Mouse (Mus musculus) stomach, embryonic 14.5 days (tissue): Measurements from ENCODE around the gene Ndufa4l2. TPM values are rescaled to one million over a fixed set of nuclear protein-coding genes. Genes with fewer than 3 reads are reported as not detected.

Experiments
- ATAC-seq: fragments of 200-750 bp; cut with Nextera tagmentation; 2 replicates; pipeline ENCODE4 v1.8.0; 2017; ENCODE audit warnings: low read depth, moderate TSS enrichment; ENCODE audit not compliant: insufficient number of reproducible peaks, insufficient read depth, low FRiP score
- H3K27ac ChIP-seq: fragments of 300-500 bp; sonication (generic); 2 replicates; pipeline ENCODE4 v1.5.1; 2014; ENCODE audit warnings: mild to moderate bottlenecking, low read length, moderate library complexity, mixed read lengths
- H3K27me3 ChIP-seq: fragments of 300-500 bp; sonication (generic); 2 replicates; pipeline ENCODE4 v1.6.1; 2014; ENCODE audit warnings: low read length, control low read depth, mixed read lengths; ENCODE audit not compliant: control insufficient read depth, insufficient read depth
- H3K36me3 ChIP-seq: fragments of 300-500 bp; sonication (generic); 2 replicates; pipeline ENCODE4 v1.6.1; 2014; ENCODE audit warnings: mild to moderate bottlenecking, control low read depth, low read length, moderate library complexity, mixed read lengths; ENCODE audit not compliant: control insufficient read depth, insufficient read depth
- H3K4me1 ChIP-seq: fragments of 300-500 bp; sonication (generic); 2 replicates; pipeline ENCODE4 v1.6.1; 2014; ENCODE audit warnings: low read length, control low read depth, mixed read lengths; ENCODE audit not compliant: control insufficient read depth, insufficient read depth
- H3K4me2 ChIP-seq: fragments of 300-500 bp; sonication (generic); replicated peaks from 2 replicates; pipeline ENCODE4 v1.6.1; 2014; ENCODE audit warnings: low read depth, low read length, control low read depth
- H3K4me3 ChIP-seq: fragments of 300-500 bp; sonication (generic); 2 replicates; pipeline ENCODE4 v1.5.1; 2014; ENCODE audit warnings: low read depth, low read length, control low read depth
- H3K9ac ChIP-seq: fragments of 300-500 bp; sonication (generic); replicated peaks from 2 replicates; pipeline ENCODE4 v1.6.1; 2014; ENCODE audit warnings: low read depth, mild to moderate bottlenecking, control low read depth, low read length, moderate library complexity, mixed read lengths
- H3K9me3 ChIP-seq: fragments of 300-500 bp; sonication (generic); 2 replicates; pipeline ENCODE4 v1.6.1; 2016; ENCODE audit warnings: low read depth, low read length, control low read depth; ENCODE audit not compliant: control insufficient read depth
- WGBS: fragments of 180-500 bp; shearing (Covaris S2); extraction: QIAGEN DNeasy Blood & Tissue Kit; methylation state at CpG from one replicate; pipeline ENCODE4 v1.1.7; 2014; 5-methylcytosine and 5-hydroxymethylcytosine counted together
- polyA plus RNA-seq: library from polyadenylated mRNA; unstranded; fragments of >200 nt; fragmentation: Nextera tagmentation; extraction: Ambion mirVana; gene quantifications from 2 replicates; pipeline ENCODE4 v1.2.1, GENCODE M21; 2014

Ndufa4l2 gene
- polyA plus RNA-seq, 1 experiment from 2014 or later: 81.3 TPM

DNA sequence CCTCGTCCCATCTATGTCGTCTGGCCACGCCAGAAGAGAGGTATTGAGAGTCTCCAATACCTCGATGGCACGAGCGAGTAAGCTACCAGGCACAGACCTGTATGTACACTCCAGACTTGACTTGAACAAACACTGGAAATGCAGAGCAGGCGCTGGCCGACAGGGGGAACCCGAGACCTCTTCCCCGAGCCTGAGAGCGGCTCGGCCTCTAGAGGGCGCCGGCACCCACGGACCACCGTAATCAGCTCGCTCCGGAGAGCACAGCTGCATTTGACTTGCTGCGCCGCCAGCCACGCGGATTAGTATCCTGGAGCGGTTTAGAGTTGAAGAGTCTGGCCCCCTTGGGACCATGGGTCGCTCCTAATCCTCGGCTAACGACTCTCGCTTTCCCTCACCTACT is 2.0 kb upstream of the Ndufa4l2 start:
- peaks cover 2% of the 10 kb centered on the region; the same call in 1 of the 2 replicates for H3K36me3 ChIP-seq
- under 1% methylated on average over 27 of the region's 27 CpGs for WGBS
- peak overlapping the region; percentile 2; the same call in 1 of the 2 replicates for H3K4me3 ChIP-seq
- H3K4me2 ChIP-seq: peak overlapping the region; percentile 64
- no peak overlapping the region; the same call in 1 of the 2 replicates for H3K27ac ChIP-seq
- H3K4me1 ChIP-seq: peaks cover 30% of the 10 kb centered on the region; the same call in 1 of the 2 replicates
- no peaks in the 10 kb centered on the region for H3K9me3 ChIP-seq
- ATAC-seq: peak; percentile 29; the same call in 1 of the 2 replicates
- H3K9ac ChIP-seq: no peak overlapping the region
- H3K27me3 ChIP-seq: peaks cover 29% of the 10 kb centered on the region

DNA sequence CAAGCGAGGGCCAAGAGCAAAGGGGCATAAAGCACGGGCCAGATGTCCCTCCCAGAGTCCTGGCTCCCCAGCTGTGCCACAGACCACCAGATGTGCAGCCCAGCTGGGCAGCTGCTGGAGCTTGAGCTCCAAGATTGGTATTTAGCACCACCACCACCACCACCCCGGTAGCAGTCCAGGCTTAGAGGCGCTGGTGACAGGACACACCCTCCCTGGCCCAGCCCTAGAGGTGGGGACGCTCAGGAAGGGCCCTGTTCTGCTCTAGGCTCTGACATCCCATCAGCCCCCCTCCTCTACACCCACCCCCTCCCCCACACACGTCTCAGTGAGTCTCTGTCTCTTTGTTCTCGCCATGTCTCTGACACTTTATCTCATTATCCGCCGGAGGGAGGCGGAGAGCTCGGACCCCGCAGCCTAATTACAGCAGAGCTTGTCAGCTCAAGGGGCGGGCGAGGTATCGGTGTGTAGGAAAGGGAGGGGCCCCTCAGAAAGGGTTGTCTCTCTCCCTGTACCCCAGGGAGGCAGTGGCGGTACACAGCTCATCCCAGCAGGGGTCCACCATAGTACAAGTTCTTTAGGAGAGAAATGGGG is 1.2 kb upstream of the Ndufa4l2 start:
- Histone ChIP-seq H3K4me2 (peak overlapping the region; percentile 42), H3K27me3 (peaks cover 29% of the 10 kb centered on the region), H3K4me1 (peaks cover 27% of the 10 kb centered on the region; the same call in 1 of the 2 replicates), H3K4me3 (peak overlapping the region; percentile 2; the same call in 1 of the 2 replicates), H3K9me3 (no peaks in the 10 kb centered on the region), H3K27ac (no peak overlapping the region; the same call in 1 of the 2 replicates), H3K9ac (no peak overlapping the region), H3K36me3 (peaks cover 5% of the 10 kb centered on the region; the same call in 1 of the 2 replicates)
- no peak for ATAC-seq
- WGBS: 0% methylated on average over 16 of the region's 16 CpGs

DNA sequence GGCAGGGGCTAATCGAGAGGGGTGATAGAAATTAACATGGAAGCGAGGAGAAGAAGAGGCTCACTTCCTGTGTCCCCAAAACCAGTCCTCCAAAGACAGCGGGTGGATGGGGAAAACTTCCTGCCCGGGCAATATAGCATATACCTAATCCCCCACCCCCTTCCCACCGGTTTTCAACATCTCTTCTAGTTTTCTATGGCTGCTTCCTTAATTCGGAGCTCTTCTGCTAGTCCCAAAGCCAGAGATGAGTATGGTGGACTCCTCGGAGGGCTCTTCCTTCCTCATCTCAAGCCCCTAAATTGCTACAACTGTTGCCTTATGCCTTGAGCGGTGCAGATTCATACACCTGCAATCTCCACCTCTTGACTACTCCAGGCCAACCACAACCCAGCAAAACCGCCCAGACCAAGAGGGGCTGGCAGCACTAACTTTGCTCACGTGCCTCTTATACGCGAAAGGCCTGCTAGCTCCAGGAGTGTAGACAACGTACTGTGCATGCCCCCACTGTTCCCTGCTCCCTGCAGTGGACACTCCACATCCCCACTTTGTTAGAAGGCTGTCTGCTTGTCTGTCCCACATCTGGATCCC is 562 bp upstream of the Ndufa4l2 start:
- H3K9ac ChIP-seq: no peak overlapping the region
- H3K27ac ChIP-seq: no peak overlapping the region
- H3K4me2 ChIP-seq: 0 out of 2 replicates have a peak overlapping the region, but pooled peaks have one; percentile 18
- WGBS: 22% methylated on average over 13 of the region's 13 CpGs
- H3K36me3 ChIP-seq: peaks cover 11% of the 10 kb centered on the region; the same call in 1 of the 2 replicates
- H3K4me1 ChIP-seq: peaks cover 24% of the 10 kb centered on the region; the same call in 1 of the 2 replicates
- no peak for ATAC-seq
- H3K9me3 ChIP-seq: no peaks in the 10 kb centered on the region
- no peak overlapping the region for H3K4me3 ChIP-seq
- peaks cover 27% of the 10 kb centered on the region for H3K27me3 ChIP-seq

DNA sequence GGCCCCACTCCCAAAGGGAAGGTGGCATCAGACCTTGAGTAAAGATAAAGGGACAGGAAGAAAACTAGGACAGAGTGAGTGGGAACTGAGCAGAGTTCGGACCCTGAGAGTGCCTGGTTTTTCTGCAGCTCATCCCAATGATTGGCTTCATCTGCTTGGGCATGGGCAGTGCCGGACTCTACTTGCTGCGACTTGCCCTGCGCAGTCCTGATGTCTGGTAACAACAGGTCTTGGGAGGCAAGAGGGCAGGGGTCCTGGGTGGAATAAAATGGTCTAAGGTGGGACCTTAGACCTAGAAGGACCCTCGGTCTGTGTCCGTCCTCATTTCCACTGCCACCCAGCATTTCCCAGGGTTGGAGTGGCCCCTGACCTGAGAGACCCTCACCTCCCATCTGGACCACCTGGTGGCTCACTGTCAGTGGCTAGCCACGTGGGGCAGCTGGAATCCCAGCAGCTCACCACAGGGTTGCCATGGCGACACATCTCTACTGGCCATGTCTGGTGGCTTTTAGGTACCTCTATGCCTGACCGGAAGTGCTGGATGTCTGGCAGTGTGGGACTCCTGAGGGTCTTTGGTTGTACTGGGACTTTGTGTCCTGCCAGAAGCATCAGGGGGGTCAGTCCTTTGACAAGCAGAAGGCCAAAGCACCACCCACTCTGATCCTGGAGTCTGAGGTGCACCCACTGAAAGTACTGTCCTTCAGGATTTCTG is 660 bp downstream of the Ndufa4l2 start:
- no peak overlapping the region; the same call in 1 of the 2 replicates for H3K27ac ChIP-seq
- H3K36me3 ChIP-seq: peaks cover 15% of the 10 kb centered on the region; the same call in 1 of the 2 replicates
- ATAC-seq: no peak
- H3K4me1 ChIP-seq: peaks cover 24% of the 10 kb centered on the region; the same call in 1 of the 2 replicates
- peak overlapping the region; percentile 9; the same call in 1 of the 2 replicates for H3K4me3 ChIP-seq
- WGBS: 43% methylated on average over 9 of the region's 9 CpGs
- no peaks in the 10 kb centered on the region for H3K9me3 ChIP-seq
- H3K9ac ChIP-seq: no peak overlapping the region
- H3K4me2 ChIP-seq: peak overlapping the region; percentile 31
- H3K27me3 ChIP-seq: peaks cover 20% of the 10 kb centered on the region

DNA sequence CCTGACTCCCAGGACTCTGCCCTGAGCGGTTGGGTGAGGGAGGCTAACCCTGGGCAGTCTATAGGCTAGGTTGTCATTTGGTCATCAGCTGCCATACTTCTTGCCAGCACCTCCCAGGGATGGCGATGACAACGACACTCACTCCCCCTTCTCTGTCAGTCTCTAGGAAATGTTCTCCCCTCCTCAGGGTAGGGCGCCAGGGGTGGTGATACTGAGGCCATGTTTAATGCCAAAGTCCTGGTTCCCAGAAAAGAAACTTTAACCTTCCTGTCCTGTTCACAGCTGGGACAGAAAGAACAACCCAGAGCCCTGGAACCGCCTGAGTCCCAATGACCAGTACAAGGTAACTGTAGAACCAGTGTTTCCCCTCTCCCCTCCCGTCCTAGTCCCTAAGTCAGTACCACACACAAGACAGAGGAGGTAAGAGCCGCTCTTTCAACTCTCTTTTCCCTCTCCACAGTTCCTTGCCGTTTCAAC is 1.3 kb downstream of the Ndufa4l2 start:
- no peak for ATAC-seq

DNA sequence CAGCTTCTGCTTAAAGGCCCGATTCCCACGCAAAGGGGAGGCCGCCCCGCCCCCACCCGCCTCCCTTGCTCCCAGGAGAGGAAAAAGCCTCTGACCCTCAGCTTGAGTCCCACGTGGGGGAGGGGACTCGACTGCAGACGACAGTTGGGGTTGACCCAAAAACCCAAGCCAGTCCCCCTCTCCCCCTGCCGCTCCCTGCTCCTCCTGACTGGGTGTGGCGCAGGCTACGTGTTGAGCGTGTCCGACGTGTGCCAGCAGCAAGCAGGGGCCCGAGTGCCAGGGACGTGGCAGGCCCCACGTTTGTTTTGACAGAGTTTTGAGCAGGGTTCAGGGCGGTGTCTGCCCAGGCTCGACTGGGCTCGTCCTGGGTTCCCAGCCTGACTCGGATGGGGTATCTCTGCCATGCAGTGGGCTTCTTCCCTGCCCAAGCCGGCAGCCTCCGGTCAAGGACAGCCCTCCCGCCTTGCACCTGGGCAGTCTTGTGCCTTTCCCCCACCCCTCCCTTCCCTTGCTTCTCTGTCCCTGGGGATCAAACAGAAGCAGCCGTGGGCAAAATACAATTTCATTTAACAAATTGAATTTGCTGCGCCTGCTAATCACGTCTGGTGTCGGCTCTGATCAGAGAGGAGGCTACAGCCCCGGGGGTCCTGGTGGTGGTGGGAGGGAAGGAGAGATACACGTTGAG is 2.0 kb downstream of the Ndufa4l2 start:
- Histone ChIP-seq H3K27me3 (peaks cover 11% of the 10 kb centered on the region; the same call in 1 of the 2 replicates), H3K27ac (peak overlapping the region; percentile 62; the same call in 1 of the 2 replicates)
- ATAC-seq: peak; percentile 66

More for the DNA sequence above, 1.3 kb downstream of the Ndufa4l2 start:
- H3K4me1 ChIP-seq: peaks cover 24% of the 10 kb centered on the region; the same call in 1 of the 2 replicates
- peak overlapping the region; percentile 62; the same call in 1 of the 2 replicates for H3K27ac ChIP-seq
- H3K36me3 ChIP-seq: peaks cover 15% of the 10 kb centered on the region; the same call in 1 of the 2 replicates
- whole genome bisulfite sequencing: 25% methylated on average over 8 of the region's 8 CpGs
- H3K4me2 ChIP-seq: peak overlapping the region; percentile 31
- no peaks in the 10 kb centered on the region for H3K9me3 ChIP-seq
- H3K27me3 ChIP-seq: peaks cover 14% of the 10 kb centered on the region
- no peak overlapping the region for H3K9ac ChIP-seq
- peak overlapping the region; percentile 3; the same call in 1 of the 2 replicates for H3K4me3 ChIP-seq

DNA sequence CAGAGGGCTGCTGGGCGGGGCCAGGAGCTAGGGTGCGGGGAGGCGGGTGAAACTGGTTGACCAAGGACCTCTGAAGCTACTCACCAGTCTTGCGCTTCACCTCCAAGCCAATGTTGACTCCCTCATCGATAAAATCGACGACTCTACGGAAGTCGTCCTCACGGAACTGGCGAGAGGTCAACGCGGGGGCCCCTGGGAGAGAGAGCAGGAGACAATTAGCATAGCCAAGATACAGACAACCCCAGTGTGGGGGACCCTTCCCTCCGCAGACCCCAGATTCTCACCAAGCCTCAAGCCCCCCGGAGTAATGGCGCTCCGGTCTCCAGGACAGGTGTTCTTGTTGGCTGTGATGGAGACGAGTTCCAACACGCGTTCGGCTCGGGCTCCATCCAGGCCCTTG is 3.2 kb downstream of the Ndufa4l2 start:
- 94% methylated on average over 22 of the region's 22 CpGs for WGBS
- Histone ChIP-seq H3K9me3 (no peaks in the 10 kb centered on the region), H3K4me3 (no peak overlapping the region), H3K36me3 (peaks cover 15% of the 10 kb centered on the region; the same call in 1 of the 2 replicates), H3K4me1 (peaks cover 26% of the 10 kb centered on the region), H3K27me3 (peaks cover 11% of the 10 kb centered on the region; the same call in 1 of the 2 replicates), H3K27ac (no peak overlapping the region), H3K4me2 (no peak overlapping the region), H3K9ac (no peak overlapping the region)
- no peak for ATAC-seq

More for the DNA sequence above, 2.0 kb downstream of the Ndufa4l2 start:
- no peak overlapping the region for H3K9ac ChIP-seq
- H3K9me3 ChIP-seq: no peaks in the 10 kb centered on the region
- peaks cover 15% of the 10 kb centered on the region; the same call in 1 of the 2 replicates for H3K36me3 ChIP-seq
- WGBS: 8% methylated on average over 30 of the region's 30 CpGs
- H3K4me3 ChIP-seq: peak overlapping the region; percentile 3; the same call in 1 of the 2 replicates
- peaks cover 27% of the 10 kb centered on the region for H3K4me1 ChIP-seq
- H3K4me2 ChIP-seq: peak overlapping the region; percentile 31
